Comparison of ENCODE assay signal across 11 mouse cellular contexts in the genomic region with DNA sequence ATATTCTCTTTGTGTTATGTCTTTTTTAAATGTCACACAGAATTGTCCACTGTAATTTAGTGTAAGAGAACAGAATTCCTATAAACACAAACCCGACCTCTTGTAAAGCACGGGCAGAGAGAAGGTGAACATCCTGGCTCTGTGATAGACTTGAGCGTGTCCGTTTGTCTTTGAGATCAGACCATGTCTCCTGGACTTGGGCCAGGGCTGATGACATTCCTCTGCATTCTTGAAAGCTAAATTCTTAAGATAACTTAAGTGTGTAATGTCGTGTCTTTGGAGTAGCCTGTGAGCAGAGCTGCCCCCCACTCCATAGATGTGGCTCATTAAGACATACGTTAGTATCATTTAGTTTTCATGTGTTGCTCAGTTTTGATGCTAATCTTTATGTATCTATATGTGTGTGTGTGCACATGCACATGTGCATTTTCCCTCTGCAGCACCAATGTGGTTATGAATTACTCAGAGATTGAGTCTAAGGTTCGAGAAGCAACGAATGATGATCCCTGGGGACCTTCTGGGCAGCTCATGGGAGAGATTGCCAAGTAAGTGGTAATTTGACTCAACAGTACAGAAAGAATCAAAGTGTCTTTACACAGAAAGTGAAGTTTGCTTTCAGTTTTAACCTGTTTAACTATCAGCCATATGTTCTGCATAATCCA. TPM values are rescaled to one million over a fixed set of nuclear protein-coding genes. Genes with fewer than 3 reads are reported as not detected.
DNase-seq lines count a peak whose midpoint lies in the region; ATAC-seq and TF ChIP-seq lines count a peak whose summit lies in the region.
"Had no signal": no experiment of that assay in that cellular context is flagged by ENCODE, and none has a peak within 500 bp of the region (broad histone marks: within the 10 kb centered on the region; RNA-seq: fewer than 3 reads in every experiment).

No protein-coding gene starts in this region.

- peaks cover 8% of the 10 kb centered on the region; the same call in 1 of the 2 replicates for H3K36me3 ChIP-seq in heart, embryonic 15.5 days
- peaks cover 38% of the 10 kb centered on the region for H3K36me3 ChIP-seq in intestine, postnatal 0 days (ENCODE audit: control insufficient read depth, insufficient read depth)
- H3K36me3 ChIP-seq in thymus, adult 2 months (ENCODE audit: control insufficient read depth, insufficient read depth, low read length) = peaks cover 26% of the 10 kb centered on the region

- no peak for TF ChIP-seq CTCF in intestine, postnatal 0 days (IDR thresholded peaks at IDR 0.05; ENCODE audit: low read depth)
- TF ChIP-seq CTCF in thymus, adult 2 months (IDR thresholded peaks at IDR 0.05; ENCODE audit: borderline replicate concordance, control insufficient read depth, extremely low read depth, insufficient read depth, low read length, poor library complexity) = no peak

- no peak for DNase-seq in heart, adult 18-20 months
- peak; percentile 49 for DNase-seq in testis, postnatal 10 days (ENCODE audit: low spot score)
- no peak for DNase-seq in testis, postnatal 14 days (ENCODE audit: low spot score)
- no peak for DNase-seq in thymus, adult 2 months
- no peak for DNase-seq in left cerebral cortex, adult 11 months (ENCODE audit: low spot score)
- DNase-seq in urinary bladder, postnatal 14 days (ENCODE audit: low spot score) = no peak
- DNase-seq: gastrocnemius, postnatal 10 days; left cerebral cortex, postnatal 4 days; right cerebral cortex, postnatal 14 days had no signal

- no peak overlapping the region for H3K4me3 ChIP-seq in heart, embryonic 15.5 days
- no peak overlapping the region for H3K4me3 ChIP-seq in intestine, postnatal 0 days (ENCODE audit: low read depth, low read length)
- H3K4me3 ChIP-seq in thymus, adult 2 months (ENCODE audit: control insufficient read depth, insufficient read depth, low read length) = no peak overlapping the region

- WGBS in heart, embryonic 15.5 days = 20% methylated on average over 8 of the region's 8 CpGs
- 25% methylated on average over 8 of the region's 8 CpGs for whole genome bisulfite sequencing in intestine, postnatal 0 days
- 80% methylated on average over 8 of the region's 8 CpGs for WGBS in thymus, adult 2 months

- no peaks in the 10 kb centered on the region for H3K9me3 ChIP-seq in heart, embryonic 15.5 days (replicated peaks)
- H3K9me3 ChIP-seq in intestine, postnatal 0 days (ENCODE audit: control insufficient read depth) = no peaks in the 10 kb centered on the region

- TF ChIP-seq POLR2A in thymus, adult 2 months (IDR thresholded peaks at IDR 0.05; ENCODE audit: control insufficient read depth, extremely low read depth, insufficient read depth, low read length, poor library complexity) = no peak

- H3K4me2 ChIP-seq in heart, embryonic 15.5 days = peak overlapping the region; percentile 28; the same call in 1 of the 2 replicates
- H3K4me2 ChIP-seq in intestine, postnatal 0 days (replicated peaks; ENCODE audit: low read depth) = no peak overlapping the region

- no peak overlapping the region for H3K9ac ChIP-seq in heart, embryonic 15.5 days
- H3K9ac ChIP-seq in intestine, postnatal 0 days (ENCODE audit: low read depth, low read length) = no peak overlapping the region

- ATAC-seq in heart, embryonic 15.5 days (replicated peaks; ENCODE audit: insufficient number of reproducible peaks, insufficient read depth, low FRiP score, low read depth) = no peak
- ATAC-seq in intestine, postnatal 0 days = no peak

- H3K4me1 ChIP-seq in heart, embryonic 15.5 days (replicated peaks) = peaks cover 42% of the 10 kb centered on the region
- H3K4me1 ChIP-seq in intestine, postnatal 0 days (replicated peaks; ENCODE audit: control insufficient read depth, insufficient read depth, low read length) = no peaks in the 10 kb centered on the region
- no peaks in the 10 kb centered on the region for H3K4me1 ChIP-seq in thymus, adult 2 months (replicated peaks; ENCODE audit: control insufficient read depth, insufficient read depth, low read length)

- H3K27me3 ChIP-seq in heart, embryonic 15.5 days = no peaks in the 10 kb centered on the region
- H3K27me3 ChIP-seq in intestine, postnatal 0 days (replicated peaks; ENCODE audit: control insufficient read depth, insufficient read depth, low read length) = no peaks in the 10 kb centered on the region
- no peaks in the 10 kb centered on the region for H3K27me3 ChIP-seq in thymus, adult 2 months (ENCODE audit: control insufficient read depth, insufficient read depth, low read length)

- no peak overlapping the region for H3K27ac ChIP-seq in heart, embryonic 15.5 days
- peak overlapping the region; percentile 23; the same call in 1 of the 2 replicates for H3K27ac ChIP-seq in intestine, postnatal 0 days (ENCODE audit: low read depth, low read length)
- H3K27ac ChIP-seq in thymus, adult 2 months (ENCODE audit: control insufficient read depth, insufficient read depth, low read length) = no peak overlapping the region

RNA-seq across cellular contexts. Expression of a gene that starts 31.6 kb away (rescaled TPM):
- 44.4 and 56.0 TPM in 2 replicates for polyA plus RNA-seq in heart, embryonic 15.5 days (2015; fragmentation: Nextera tagmentation; extraction: Ambion mirVana)
- 10 to 100 TPM; 46.7 to 47.9 TPM for total RNA-seq in heart, adult 18-20 months (2021)
- 171 and 185 TPM in 2 replicates for polyA plus RNA-seq in intestine, postnatal 0 days (2015; fragmentation: Nextera tagmentation; extraction: Ambion mirVana)
- polyA plus RNA-seq in thymus, adult 2 months (2012; rRNA removed) = 64.6 and 70.1 TPM in 2 replicates
